Mouse (Mus musculus) cerebellum, adult 11-12 months (tissue): Measurements from ENCODE around the gene Rhbdd2.
"Not testable (repeated sequence)": the region's sequence is repeated elsewhere in the genome, so short reads cannot be mapped to it uniquely, and the experiment has no call there.

Experiments
- DNase-seq: peaks from one replicate; pipeline ENCODE4 v3.0.0; 2022

The Rhbdd2 gene

DNA sequence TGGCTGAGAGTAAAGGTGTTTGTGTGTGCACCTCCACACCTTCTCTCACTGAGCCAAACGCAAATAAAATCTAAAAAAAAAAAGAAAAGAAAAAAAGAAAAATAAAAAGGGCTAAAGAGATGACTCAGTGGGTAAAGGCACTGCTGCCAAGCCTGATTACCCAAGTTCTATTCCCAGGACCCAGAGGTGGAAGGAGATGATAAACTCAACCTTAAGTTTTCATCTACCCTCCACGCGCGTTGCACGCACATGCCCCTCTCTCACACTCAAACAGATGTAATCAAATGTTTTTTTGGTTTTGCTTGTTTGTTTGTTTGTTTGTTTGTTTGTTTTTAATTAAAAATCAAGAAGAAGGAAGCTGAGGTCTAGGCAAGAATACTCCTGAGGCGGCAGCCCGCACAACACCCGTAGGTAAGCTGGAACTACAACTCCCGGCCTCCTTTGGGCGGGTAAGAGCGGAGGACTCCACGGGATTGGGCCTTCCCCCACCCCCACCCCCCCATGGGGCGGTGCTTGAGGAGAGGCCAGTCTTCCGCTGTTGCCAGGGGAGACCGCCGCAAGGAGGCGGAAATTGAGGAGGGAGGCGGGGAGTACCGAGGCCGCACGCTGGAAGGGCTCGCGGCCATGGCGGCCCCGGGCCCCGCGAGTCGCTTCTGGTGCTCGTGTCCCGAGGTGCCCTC lies at the start of gene Rhbdd2:
Rhbdd2 (plus strand) TSS at position 502 of the 680 bp plus-strand sequence.
- peak; percentile 97 for DNase-seq

GRCm38 (mm10) chr5:135585691-135586090 lies 46.7 kb upstream of the Rhbdd2 start:
- DNase-seq = no peak

- no peak for DNase-seq
Measured at GRCm38 (mm10) chr5:135587764-135588163, 44.7 kb upstream of the Rhbdd2 start.

DNA sequence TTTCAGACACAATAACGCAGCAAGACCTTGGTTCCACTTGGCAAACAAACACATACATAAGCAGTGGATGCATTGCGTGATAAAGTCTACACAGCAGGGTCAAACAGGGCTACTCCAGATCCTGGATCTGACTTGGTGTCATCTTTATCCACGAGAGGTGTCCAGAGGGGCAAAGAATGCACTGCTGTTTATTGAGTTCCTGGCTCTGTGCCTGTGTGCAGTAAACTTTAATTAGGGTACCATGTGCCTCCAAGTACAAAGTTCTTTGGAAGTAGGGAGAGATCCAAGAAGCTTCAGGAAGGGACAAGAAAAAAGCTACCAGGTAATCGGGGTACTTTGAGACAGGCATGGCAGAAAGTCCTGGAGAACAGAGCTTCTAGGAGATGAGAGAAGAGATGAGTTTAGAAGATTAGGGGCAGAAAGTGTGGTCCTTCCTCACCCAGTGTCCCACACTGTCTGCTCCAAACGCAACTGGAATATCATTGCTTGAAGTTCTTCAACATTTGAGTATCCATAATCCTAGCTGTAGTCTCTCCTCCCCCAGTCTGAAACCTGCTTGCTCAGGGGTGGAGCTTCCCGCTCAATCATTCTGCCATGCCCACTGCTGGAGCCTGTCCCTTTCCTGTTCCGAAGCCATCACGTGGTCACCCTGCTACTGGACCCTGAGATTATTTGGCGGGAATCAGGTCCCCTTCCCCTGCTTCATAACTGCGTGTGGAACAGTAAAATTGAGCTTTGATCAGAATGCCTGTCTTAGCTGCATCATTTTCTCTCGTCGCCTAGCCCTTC lies 42.2 kb upstream of the Rhbdd2 start:
- DNase-seq = no peak

DNA sequence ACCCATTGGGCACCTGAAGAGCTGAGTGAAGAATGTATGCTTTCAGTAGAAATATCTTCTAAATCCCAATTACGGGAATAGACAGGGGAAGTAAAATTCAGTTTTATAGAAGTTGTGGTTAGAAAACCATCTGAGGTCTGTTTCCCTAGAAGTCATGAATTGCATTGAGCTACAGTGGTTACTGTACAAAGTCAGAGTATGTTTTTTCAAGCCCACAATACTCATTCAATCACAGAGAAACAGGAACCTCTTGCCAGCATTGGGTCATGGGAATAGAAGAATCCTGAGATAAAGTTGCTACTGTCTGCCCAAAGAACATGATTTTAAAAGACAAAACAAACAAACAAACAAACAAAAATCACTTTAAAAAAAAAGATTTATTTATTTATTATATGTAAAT lies 27.8 kb upstream of the Rhbdd2 start:
- DNase-seq = not testable (repeated sequence)

DNA sequence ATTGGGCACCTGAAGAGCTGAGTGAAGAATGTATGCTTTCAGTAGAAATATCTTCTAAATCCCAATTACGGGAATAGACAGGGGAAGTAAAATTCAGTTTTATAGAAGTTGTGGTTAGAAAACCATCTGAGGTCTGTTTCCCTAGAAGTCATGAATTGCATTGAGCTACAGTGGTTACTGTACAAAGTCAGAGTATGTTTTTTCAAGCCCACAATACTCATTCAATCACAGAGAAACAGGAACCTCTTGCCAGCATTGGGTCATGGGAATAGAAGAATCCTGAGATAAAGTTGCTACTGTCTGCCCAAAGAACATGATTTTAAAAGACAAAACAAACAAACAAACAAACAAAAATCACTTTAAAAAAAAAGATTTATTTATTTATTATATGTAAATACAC lies 25.7 kb upstream of the Rhbdd2 start:
- DNase-seq = not testable (repeated sequence)

- DNase-seq = no peak
Measured at GRCm38 (mm10) chr5:135607581-135607980, 24.8 kb upstream of the Rhbdd2 start.

GRCm38 (mm10) chr5:135609794-135610193 lies 22.6 kb upstream of the Rhbdd2 start:
- DNase-seq = no peak

DNA sequence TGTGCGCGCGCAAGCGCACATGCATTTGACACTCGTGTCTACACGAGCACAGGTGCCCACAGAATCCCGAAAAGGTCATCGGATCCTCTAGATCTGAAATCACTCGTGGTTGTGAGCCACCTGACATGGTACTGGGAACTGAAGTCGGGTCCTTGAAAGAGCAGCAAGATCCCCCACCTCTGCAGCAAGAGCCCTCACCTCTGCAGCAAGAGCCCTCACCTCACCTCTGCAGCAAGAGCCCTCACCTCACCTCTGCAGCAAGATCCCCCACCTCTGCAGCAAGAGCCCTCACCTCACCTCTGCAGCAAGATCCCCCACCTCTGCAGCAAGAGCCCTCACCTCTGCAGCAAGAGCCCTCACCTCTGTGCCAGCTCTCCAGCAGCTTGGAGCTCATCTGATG lies 12.7 kb upstream of the Rhbdd2 start:
- not testable (repeated sequence) for DNase-seq

DNA sequence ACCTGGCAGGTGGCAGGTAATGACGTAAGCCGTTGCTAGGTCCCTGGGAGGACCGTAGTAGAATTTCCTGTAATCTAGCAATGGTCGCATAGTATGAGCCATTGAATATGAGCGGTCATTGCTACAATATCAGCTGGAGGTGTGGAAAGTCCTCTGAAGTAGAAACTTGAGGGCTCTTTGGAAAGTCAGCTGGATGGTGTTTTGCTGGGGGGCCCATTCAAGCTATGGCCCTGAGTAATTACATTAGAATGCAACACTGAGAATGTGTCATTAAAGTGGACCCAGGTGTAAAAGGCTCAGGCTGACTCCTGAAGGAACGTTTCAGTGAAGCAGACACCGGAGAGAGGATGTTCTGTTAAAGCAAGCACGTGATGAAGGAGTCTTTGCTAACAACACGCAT lies 11.9 kb upstream of the Rhbdd2 start:
- no peak for DNase-seq

DNA sequence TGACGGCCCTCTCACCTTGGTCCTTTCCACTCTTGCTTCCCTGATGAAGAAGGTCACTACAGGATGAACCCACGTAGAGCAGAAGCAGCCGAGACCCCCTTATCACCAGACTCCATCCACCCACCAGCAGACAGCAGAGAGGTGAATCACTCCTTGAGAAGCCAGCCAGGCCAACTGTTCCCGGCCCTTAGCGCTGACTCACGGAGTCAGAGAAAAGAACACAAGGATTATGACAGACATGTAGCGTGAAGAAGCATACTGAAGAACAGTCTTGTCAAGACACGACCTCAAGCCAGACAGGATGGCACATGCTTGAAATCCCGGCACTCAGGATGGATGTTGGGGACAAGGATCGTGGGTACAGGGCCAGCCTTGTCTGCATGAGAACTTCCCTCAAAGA lies 10.7 kb upstream of the Rhbdd2 start:
- DNase-seq = no peak

DNA sequence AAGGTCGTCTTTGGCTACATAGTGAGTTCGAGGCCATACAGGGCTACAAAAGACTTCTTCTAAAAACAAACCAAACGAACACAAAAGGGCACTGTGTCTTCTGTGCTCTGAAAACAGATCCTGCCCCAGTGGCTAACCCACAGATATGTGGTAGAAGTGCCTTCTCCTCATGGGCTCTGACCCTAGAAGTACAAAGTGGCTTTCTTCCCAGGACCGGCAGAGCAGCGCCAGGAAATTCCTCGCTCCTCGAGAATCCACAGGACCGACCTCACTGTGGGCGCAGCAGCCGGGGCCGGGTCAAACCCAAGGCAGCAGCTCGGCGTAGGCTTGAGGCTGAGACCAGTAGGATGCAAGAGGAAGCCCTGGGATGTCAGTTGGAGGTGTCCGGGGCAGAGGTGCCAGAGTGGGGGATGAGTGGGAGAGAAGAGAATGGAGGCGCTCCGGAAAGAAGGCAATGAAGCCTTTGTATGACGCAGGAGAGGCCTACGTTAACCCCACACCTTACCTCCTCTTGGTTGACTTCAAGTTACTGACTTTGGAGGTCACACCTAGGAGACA lies 9.3 kb upstream of the Rhbdd2 start:
- no peak for DNase-seq

GRCm38 (mm10) chr5:135628916-135629315 lies 3.5 kb upstream of the Rhbdd2 start:
- no peak for DNase-seq

GRCm38 (mm10) chr5:135629401-135629800 lies 3.0 kb upstream of the Rhbdd2 start:
- no peak for DNase-seq

DNA sequence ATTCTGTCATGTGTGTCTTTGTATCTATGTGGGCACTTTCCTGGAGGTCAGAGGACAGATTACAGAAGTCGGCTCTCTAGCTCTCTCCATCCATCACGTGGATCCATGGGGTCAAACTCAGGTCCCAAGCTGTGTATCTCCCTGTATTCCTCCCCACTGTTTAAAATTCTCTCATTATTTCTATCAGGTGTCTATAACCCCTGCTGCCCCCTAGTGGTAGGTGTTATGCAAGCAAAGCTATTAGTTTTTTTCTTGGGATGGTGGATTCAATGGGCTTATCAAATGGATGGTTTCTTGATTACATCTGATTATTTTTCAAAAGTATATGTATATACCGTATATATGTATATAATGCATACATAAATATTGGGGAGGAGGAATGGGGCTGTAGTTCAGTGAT lies 1.8 kb upstream of the Rhbdd2 start:
- DNase-seq = peak; percentile 26

- DNase-seq = no peak
Measured at GRCm38 (mm10) chr5:135632797-135633144, 353 bp downstream of the Rhbdd2 start.

GRCm38 (mm10) chr5:135639760-135640458 lies 7.5 kb downstream of the Rhbdd2 start:
- DNase-seq = no peak

- no peak for DNase-seq
Measured at GRCm38 (mm10) chr5:135640459-135640789, 8.0 kb downstream of the Rhbdd2 start.

DNA sequence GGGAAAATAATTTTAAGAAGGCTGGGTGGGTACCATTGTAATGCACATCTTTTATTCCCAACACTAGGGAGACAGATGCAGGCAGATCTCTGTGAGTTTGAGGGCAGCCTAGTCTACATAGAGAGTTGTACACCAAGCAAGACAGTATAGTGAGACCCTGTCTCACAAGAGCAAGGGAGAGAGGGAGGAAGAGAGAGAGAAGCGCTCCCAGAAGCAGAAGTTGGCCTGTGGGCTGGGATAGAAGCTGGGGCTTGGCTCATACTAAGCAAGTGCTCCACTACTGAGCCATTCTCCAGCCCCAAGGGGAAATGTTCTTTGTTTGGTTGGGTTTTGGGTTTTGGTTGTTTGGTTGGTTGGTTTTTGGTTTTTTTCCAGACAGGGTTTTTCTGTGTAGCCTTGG lies 8.6 kb downstream of the Rhbdd2 start:
- no peak for DNase-seq

DNA sequence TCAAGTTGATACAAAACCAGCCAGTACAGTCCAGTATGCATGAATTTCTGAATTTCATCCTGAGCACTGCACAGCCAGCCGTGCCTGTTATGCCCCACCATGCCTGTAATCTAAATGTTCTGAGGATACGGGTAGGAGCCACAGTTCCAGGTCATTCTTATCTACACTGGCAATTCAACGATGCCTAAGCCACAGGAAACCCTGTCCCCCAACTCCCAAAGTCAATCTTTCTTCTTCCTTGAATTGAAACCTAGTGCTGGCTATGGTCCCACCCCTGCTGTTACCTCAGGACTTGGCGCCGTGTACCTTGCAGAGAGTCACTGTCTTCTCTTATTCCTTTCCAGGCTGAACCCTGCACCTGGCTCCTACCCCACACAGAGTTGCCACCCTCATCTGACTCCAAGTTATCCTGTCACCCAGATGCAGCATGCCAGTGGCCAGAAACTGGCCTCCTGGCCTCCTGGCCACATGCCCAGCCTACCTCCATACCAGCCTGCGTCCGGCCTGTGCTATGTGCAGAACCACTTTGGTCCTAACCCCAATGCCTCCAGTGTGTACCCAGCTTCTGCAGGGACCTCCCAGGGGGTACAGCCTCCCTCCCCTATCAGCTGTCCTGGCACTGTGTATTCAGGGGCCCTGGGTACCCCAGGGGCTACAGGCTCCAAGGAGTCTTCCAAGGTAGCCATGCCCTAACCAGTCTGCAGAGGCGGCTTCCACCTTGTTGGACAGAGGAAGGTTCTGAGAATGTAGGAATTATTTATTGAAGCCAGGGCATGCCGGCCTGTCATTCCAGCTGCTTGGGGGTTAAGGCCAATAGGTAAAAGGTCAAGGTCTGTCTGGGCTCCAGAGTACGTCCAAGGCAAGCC lies 10.5 kb downstream of the Rhbdd2 start:
- DNase-seq = peak; percentile 24

DNA sequence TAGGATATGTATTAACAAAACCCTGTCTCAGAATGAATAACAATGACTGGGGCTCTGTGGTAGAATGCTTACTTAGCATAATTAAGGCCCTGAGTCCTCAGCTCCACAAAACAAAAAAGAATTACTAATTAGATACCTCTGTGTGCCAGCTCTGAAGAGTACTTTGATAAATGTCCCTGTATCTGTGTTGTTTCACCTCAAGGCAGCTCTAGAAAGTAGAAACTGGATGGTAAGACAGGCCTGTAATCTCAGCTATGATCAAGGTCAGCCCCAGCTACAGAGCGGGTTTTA lies 11.1 kb downstream of the Rhbdd2 start:
- no peak for DNase-seq

DNA sequence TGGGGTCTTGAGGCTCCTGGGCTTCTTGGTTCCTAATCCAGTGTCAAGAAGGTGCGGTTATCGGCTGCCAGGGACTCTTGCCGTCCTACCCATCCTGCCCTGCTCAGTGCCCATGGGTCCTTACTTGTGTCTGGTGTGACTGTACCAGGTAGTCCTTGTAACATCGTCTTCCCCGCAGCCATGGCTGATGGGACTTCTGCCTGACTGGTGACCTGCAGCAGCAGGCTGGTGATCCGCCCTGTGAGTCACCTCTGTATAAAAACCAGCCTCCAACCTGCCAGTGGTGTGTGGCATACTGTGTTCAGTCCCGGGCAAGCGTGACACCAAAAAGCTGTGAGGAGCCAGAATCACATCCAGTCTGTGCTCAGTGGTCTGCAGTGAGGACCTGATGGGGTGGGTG lies 11.5 kb downstream of the Rhbdd2 start:
- no peak for DNase-seq

- no peak for DNase-seq
Measured at GRCm38 (mm10) chr5:135645330-135645729, 12.9 kb downstream of the Rhbdd2 start.
